Mouse (Mus musculus) lung, adult 18-20 months (tissue): ENCODE measurements around the gene Adamts9.

Source experiments
- DNase-seq, 2 experiments: peaks; one replicate each; pipeline ENCODE4 v3.0.0; 2022; ENCODE audit warnings: mixed read lengths in 2 of 2

Gene Adamts9

GRCm38 (mm10) chr6:92803213-92803612 is 140.1 kb downstream of the Adamts9 start:
- peak; percentile 30 to 39 for DNase-seq

GRCm38 (mm10) chr6:92802421-92802820 is 140.9 kb downstream of the Adamts9 start:
- no peak for DNase-seq

GRCm38 (mm10) chr6:92801462-92801861 is 141.8 kb downstream of the Adamts9 start:
- no peak for DNase-seq

- DNase-seq = no peak
Observed at GRCm38 (mm10) chr6:92793804-92794203, 149.5 kb downstream of the Adamts9 start.

GRCm38 (mm10) chr6:92787376-92787712 is 155.9 kb downstream of the Adamts9 start:
- peak; percentile 84 to 89 for DNase-seq

- no peak for DNase-seq
Observed at GRCm38 (mm10) chr6:92786701-92787375, 156.5 kb downstream of the Adamts9 start.

GRCm38 (mm10) chr6:92784782-92785181 is 158.5 kb downstream of the Adamts9 start:
- DNase-seq = peak in 1 of 2 experiments; percentile 34

GRCm38 (mm10) chr6:92781446-92781845 is 161.8 kb downstream of the Adamts9 start:
- no peak for DNase-seq

- no peak for DNase-seq
Observed at GRCm38 (mm10) chr6:92779935-92780205, 163.4 kb downstream of the Adamts9 start.

- DNase-seq = no peak
Observed at GRCm38 (mm10) chr6:92779140-92779934, 164.0 kb downstream of the Adamts9 start.

- DNase-seq = peak in 1 of 2 experiments; percentile 16
Observed at GRCm38 (mm10) chr6:92776356-92776755, 166.9 kb downstream of the Adamts9 start.

GRCm38 (mm10) chr6:92762372-92762771 is 180.9 kb downstream of the Adamts9 start:
- DNase-seq = no peak

GRCm38 (mm10) chr6:92759616-92760015 is 183.7 kb downstream of the Adamts9 start:
- no peak for DNase-seq

- DNase-seq = peak; percentile 18 to 67
Observed at GRCm38 (mm10) chr6:92755826-92756225, 187.5 kb downstream of the Adamts9 start.

- DNase-seq = no peak
Observed at GRCm38 (mm10) chr6:92752737-92753136, 190.6 kb downstream of the Adamts9 start.

GRCm38 (mm10) chr6:92749420-92749819 is 193.9 kb downstream of the Adamts9 start:
- DNase-seq = no peak

- DNase-seq = peak; percentile 42 to 67
Observed at GRCm38 (mm10) chr6:92743605-92744004, 199.7 kb downstream of the Adamts9 start.

GRCm38 (mm10) chr6:92737116-92737515 is 206.2 kb downstream of the Adamts9 start:
- DNase-seq = no peak

GRCm38 (mm10) chr6:92733651-92734050 is 209.6 kb downstream of the Adamts9 start:
- no peak for DNase-seq

GRCm38 (mm10) chr6:92728514-92728913 is 214.8 kb downstream of the Adamts9 start:
- DNase-seq = peak in 1 of 2 experiments; percentile 10

- DNase-seq = peak; percentile 72 to 83
Observed at GRCm38 (mm10) chr6:92728084-92728483, 215.2 kb downstream of the Adamts9 start.

- no peak for DNase-seq
Observed at GRCm38 (mm10) chr6:92727351-92727986, 215.8 kb downstream of the Adamts9 start.

- peak in 1 of 2 experiments; percentile 38 for DNase-seq
Observed at GRCm38 (mm10) chr6:92726121-92726520, 217.2 kb downstream of the Adamts9 start.

GRCm38 (mm10) chr6:92724394-92724793 is 218.9 kb downstream of the Adamts9 start:
- no peak for DNase-seq
